Mouse (Mus musculus) small intestine, adult 2 months (tissue): Measurements from ENCODE around the gene Dop1b.

Experiments used
- CTCF ChIP-seq: fragments of 200-500 bp; IDR thresholded peaks from 2 replicates; pipeline ENCODE4 v1.5.1; 2012; ENCODE audit warnings: low read depth, mild to moderate bottlenecking, control low read depth, inconsistent platforms, low read length, moderate library complexity, mixed read lengths; ENCODE audit not compliant: insufficient replicate concordance, insufficient read length; ENCODE audit errors: extremely low read depth
- POLR2A ChIP-seq: fragments of 200-500 bp; IDR thresholded peaks from 2 replicates; pipeline ENCODE4 v1.6.1; 2012; ENCODE audit warnings: low read depth, mild to moderate bottlenecking, control low read depth, inconsistent platforms, low read length, moderate library complexity

DNA sequence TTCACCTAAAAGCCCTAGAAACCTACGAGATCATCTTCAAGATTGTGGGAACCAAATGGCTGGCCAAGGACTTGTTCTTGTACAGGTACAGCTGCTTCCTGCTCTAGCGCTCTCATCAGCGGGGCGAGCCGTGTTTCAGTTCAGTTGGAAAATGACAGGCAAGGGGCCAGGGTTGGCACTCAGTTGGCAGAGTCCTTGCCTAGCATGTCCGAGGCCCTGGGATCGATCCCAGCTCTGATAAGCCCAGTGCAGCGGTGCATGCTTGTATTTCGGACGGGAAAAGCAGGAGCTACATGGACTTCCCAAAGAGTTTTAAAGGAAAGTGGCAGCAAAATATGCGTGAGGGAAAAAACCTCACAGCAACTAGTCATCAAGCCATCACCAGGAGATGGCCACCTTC lies 27.5 kb downstream of the Dop1b start:
- TF ChIP-seq POLR2A (no peak), CTCF (no peak)
